Mouse (Mus musculus): ENCODE measurements around the gene Olfr933.

Olfr933 gene

DNA sequence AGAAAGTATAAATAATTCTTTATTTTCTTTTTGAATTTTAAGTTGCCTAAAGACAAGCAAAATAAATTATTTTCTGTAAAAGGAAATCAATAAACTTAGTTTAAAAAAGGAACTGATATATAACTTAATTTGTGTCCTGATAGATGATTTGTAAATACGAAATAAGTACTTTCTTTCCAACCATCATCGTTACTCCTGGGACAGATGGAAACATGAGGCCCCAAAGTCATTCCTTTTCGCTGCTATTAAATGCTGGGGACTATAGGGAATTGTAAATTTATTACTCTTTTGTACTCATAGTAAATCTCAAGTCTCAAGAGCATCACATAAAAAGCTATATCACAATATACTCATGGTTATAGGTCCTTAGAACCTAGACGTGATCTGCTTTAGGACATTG, at the start of gene Olfr933:
Gene Olfr933 (plus strand): TSS at position 301 of the 400 bp plus-strand sequence.
- DNase-seq (ENCODE audit: low spot score) = no peak

DNA sequence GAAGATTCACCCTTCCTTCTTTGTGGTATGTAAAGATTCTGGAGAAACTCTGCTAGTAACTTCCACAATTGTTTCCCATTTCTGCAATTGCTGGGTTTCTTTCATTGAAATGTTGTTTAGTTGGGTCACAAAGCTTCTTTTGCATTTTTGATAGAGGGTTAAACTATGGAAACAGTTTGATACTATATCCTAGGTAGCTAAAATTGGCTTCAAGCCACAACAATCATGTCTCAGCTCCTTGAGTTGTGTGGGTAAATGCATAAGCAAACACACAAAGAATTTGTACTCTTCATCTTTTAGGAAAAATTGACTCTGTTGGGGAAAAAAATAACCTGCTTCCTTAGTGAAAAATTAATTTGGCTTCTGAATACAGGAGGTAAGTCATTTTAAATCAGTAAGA, 42.6 kb upstream of the Olfr933 start, which contains the start of gene Olfr930:
Gene Olfr930 (plus strand): TSS at position 301 of the 400 bp plus-strand sequence.
- DNase-seq (ENCODE audit: low spot score) = no peak

DNA sequence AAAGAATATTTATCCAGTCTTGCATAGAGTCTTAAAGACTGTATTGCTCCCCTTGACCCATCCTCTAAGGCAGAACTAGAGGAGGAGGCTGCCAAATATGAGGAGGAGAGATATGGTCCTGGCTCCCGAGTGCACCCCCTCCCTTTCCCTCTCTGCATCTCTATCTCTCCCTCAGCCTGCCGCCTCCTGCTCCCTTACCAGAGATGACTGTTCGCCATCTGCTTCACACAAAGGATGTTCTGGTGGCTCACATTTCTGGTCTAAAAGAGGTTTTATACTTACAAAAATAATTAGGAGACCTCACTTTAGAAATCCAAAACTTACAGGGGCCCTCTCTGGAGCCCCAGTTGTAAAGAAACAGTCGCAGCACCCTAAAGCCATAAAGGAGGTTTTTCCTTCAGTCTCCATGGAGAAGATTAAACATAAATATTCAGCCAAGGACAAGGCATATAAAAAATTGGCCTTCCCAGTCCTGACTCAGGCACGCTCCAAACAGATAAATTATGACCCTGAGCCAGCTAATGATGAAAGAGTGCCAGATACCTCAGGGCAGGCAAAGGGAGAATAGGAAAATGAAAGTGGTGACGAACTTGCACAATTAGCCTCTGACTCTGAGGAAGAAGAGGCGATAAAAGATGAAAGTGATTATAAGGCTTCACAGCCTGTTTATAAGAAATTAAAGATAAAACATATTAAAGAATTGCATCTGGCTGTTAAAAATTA, 18.6 kb upstream of the Olfr933 start:
- DNase-seq (ENCODE audit: low spot score) = no peak

DNA sequence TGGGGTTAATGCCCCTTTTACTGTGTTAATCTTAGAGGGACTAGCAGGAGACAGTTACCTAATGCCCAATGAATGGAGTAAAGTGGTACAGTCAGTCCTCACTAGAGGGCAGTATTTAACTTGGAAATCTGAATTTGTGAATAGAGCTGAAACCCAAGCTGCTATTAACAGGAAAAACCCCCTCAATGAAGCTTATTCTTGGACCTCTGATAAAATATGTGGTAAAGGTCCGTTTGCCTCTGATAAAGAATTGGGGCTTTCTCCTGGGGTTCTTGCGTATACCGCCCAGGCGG, 18.0 kb upstream of the Olfr933 start:
- DNase-seq (ENCODE audit: low spot score) = no peak

DNA sequence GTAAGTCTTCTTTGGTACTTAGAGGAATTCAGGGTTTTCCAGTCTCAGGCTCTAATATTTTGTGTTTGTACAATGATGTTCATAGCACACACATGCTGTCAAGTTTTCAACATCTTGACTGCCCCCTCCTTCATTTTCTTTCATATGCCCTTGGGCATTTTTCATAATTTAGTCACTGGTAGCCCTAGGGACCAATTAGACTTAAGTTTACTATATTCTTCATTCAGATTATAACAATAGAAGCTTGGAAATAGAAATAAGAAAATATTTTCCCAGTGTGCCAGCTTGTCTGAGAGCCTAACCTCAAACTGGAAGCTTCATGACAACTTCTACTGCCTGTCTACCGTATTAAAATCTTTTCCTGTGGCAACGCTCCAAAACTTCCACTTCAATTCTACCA, 16.1 kb downstream of the Olfr933 start, which contains the start of gene Olfr934:
Gene Olfr934 (minus strand): TSS at position 101 of the 400 bp plus-strand sequence.
- DNase-seq (ENCODE audit: low spot score) = no peak

DNA sequence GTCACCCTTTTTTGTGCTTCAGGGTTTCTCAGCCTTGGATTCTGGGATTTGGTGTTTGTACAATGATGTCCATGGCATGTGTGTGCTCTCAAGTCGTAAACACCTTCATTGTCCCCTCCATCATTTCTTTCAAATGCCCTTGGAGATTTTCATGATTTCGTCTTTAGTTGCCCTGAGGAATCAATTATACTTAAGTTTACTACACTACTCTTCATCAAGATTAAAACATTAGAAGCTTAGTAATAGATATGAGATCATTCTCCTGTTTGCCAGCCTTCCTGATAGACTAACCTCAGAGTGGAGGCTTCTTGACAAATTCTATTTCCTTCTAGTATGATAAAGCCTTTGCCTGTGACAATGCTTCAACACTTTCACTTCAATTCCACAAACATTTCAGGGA, 27.5 kb downstream of the Olfr933 start, which contains the start of gene Olfr935:
Gene Olfr935 (minus strand): TSS at position 101 of the 400 bp plus-strand sequence.
- DNase-seq (ENCODE audit: low spot score) = no peak

DNA sequence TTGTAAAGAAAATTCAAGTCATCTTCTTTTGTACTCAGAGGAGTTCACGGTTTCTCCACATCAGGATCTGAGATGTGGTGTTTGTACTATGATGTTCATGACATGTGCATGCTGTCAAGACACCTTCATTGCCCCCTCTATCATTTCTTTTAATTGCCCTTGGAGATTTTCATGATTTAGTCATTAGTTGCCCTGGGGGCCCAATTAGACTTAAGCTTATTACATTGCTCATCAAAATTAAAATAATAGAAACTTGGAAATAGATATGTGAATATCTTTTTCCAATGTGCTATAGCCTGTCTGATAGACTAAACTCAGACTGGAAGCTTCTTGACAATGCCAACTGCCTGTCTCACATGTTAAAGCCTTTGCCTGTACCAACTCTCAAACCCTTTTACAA, 51.2 kb downstream of the Olfr933 start, which contains the start of gene Olfr146:
Gene Olfr146 (minus strand): TSS at position 101 of the 400 bp plus-strand sequence.
- DNase-seq (ENCODE audit: low spot score) = no peak
